Mouse (Mus musculus): Measurements from ENCODE around the gene H1fnt. TPM values are rescaled to one million over a fixed set of nuclear protein-coding genes. Genes with fewer than 3 reads are reported as not detected.

Gene H1fnt
- polyA plus RNA-seq, 2 experiments = not detected

DNA sequence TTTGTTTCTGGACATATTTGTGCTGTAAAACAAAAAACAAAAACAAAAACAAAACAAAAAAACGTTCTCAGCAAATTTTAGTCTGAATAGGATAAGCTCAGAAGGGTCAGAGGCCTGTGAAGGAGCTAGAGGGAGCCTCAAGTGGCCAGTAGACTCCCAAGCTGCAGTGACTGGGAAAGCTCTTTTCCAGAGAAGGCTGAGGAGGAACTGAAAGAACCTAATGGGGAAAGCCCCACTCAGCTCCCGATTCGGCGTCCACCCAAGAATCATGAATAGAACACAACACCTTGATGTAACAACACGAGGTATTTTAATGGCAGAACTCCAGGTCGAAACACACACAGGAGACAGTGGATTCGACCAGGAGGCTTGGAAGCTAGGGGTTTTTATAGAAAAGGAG is 683 bp upstream of the H1fnt start:
- no peak overlapping the region for H3K4me3 ChIP-seq (ENCODE audit: insufficient read depth in 1 of 2, low read depth in 2 of 2, low read length in 2 of 2)
- WGBS (ENCODE audit: insufficient replicate concordance) = 61% methylated on average over 7 of the region's 7 CpGs
- H3K9me3 ChIP-seq (ENCODE audit: control insufficient read depth, low read length) = no peaks in the 10 kb centered on the region
- H3K36me3 ChIP-seq (replicated peaks; ENCODE audit: control insufficient read depth, insufficient read depth, low read depth) = no peaks in the 10 kb centered on the region
- H3K4me2 ChIP-seq (ENCODE audit: low read depth) = no peak overlapping the region
- ATAC-seq (ENCODE audit: insufficient read depth) = no peak
- no peak for DNase-seq (ENCODE audit: low read depth in 3 of 3, low spot score in 3 of 3)
- H3K4me1 ChIP-seq (replicated peaks; ENCODE audit: control insufficient read depth in 2 of 2, insufficient read depth in 2 of 2, low read length in 1 of 2) = no peaks in the 10 kb centered on the region
- H3K27me3 ChIP-seq (ENCODE audit: control insufficient read depth, insufficient read depth, low read length) = no peaks in the 10 kb centered on the region
- no peak for TF ChIP-seq CTCF (IDR thresholded peaks at IDR 0.05; ENCODE audit: low read depth)
- no peak for TF ChIP-seq EP300 (IDR thresholded peaks at IDR 0.05; ENCODE audit: low read depth)
- H3K27ac ChIP-seq = no peak overlapping the region
- H3K9ac ChIP-seq (replicated peaks) = no peak overlapping the region

DNA sequence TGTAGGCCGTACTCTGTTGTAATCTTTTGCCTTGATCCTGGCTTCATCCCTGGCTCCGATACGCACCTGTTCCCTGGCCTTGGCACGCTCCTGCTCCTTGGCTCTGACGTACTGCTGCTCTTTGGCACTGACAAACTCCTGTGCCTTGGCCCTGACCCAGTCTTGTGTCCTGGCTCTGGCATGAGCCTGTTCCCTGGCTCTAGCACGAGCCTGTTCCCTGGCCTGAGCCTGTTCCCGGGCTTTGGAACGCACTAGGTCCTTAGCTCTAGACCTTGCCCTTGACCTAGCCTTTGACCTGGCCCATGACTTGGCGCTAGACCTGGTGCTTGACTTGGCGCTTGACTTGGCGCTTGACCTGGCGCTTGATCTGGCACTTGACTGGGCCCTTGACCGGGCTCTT is 822 bp downstream of the H1fnt start:
- 80% methylated on average over 13 of the region's 13 CpGs for WGBS (ENCODE audit: insufficient replicate concordance)
- DNase-seq (ENCODE audit: low read depth in 3 of 3, low spot score in 3 of 3) = no peak
- no peak for TF ChIP-seq EP300 (IDR thresholded peaks at IDR 0.05; ENCODE audit: low read depth)
- no peak for TF ChIP-seq CTCF (IDR thresholded peaks at IDR 0.05; ENCODE audit: low read depth)
- Histone ChIP-seq H3K27me3 (ENCODE audit: control insufficient read depth, insufficient read depth, low read length) (no peaks in the 10 kb centered on the region), H3K4me2 (ENCODE audit: low read depth) (no peak overlapping the region), H3K36me3 (replicated peaks; ENCODE audit: control insufficient read depth, insufficient read depth, low read depth) (no peaks in the 10 kb centered on the region), H3K4me3 (ENCODE audit: insufficient read depth in 1 of 2, low read depth in 2 of 2, low read length in 2 of 2) (no peak overlapping the region), H3K9ac (replicated peaks) (no peak overlapping the region), H3K4me1 (replicated peaks; ENCODE audit: control insufficient read depth in 2 of 2, insufficient read depth in 2 of 2, low read length in 1 of 2) (no peaks in the 10 kb centered on the region), H3K9me3 (ENCODE audit: control insufficient read depth, low read length) (no peaks in the 10 kb centered on the region), H3K27ac (no peak overlapping the region)
- no peak for ATAC-seq (ENCODE audit: insufficient read depth)

DNA sequence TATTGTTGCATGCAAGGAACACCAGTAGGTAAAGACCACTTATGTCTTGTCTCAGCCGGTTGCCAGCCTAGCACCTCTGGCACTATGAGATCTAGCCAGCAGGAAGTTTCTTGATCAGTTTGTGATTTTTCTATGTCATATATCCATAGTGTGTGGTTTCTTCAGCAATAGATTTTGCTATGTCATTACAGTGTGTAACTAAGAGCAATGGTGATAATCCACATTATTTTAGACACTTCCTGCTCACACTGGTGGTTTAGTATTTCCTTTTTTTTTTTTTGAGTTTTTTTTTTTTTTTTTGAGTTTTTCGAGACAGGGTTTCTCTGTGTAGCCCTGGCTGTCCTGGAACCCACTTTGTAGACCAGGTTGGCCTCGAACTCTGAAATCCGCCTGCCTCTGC is 21.7 kb downstream of the H1fnt start:
- Histone ChIP-seq H3K9ac (replicated peaks) (no peak overlapping the region), H3K4me1 (replicated peaks; ENCODE audit: control insufficient read depth in 2 of 2, insufficient read depth in 2 of 2, low read length in 1 of 2) (no peaks in the 10 kb centered on the region), H3K4me2 (ENCODE audit: low read depth) (no peak overlapping the region), H3K9me3 (ENCODE audit: control insufficient read depth, low read length) (no peaks in the 10 kb centered on the region), H3K36me3 (replicated peaks; ENCODE audit: control insufficient read depth, insufficient read depth, low read depth) (no peaks in the 10 kb centered on the region), H3K27ac (no peak overlapping the region), H3K27me3 (ENCODE audit: control insufficient read depth, insufficient read depth, low read length) (no peaks in the 10 kb centered on the region), H3K4me3 (ENCODE audit: insufficient read depth in 1 of 2, low read depth in 2 of 2, low read length in 2 of 2) (no peak overlapping the region)
- TF ChIP-seq EP300 (IDR thresholded peaks at IDR 0.05; ENCODE audit: low read depth) (no peak), CTCF (IDR thresholded peaks at IDR 0.05; ENCODE audit: low read depth) (no peak)
- 49% methylated on average over 4 of the region's 4 CpGs for WGBS (ENCODE audit: insufficient replicate concordance)
- DNase-seq (ENCODE audit: low read depth in 3 of 3, low spot score in 3 of 3) (no peak), ATAC-seq (ENCODE audit: insufficient read depth) (no peak)

DNA sequence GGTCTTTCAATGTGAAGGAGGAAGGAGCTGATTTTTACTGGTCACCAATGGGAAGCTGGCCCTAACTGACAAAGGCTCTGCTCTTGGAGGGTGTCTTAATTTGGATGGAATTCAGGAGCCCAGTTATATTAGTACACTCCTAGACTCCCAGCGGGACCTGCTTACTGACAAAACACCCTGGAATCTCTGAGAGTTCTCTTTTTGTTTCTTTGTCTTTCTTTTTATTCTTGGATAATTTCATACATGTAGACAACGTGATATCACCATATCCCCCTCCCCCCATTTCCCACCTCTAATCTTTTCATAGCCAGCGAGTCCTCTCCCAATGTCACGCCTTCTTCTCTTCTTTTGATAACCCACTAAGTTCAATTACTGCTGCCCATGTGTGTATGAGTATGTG is 22.7 kb downstream of the H1fnt start, which contains the start of gene Olfr286:
Olfr286 (minus strand) TSS at position 101 of the 400 bp plus-strand sequence.
- TF ChIP-seq CTCF (IDR thresholded peaks at IDR 0.05; ENCODE audit: low read depth) (no peak), EP300 (IDR thresholded peaks at IDR 0.05; ENCODE audit: low read depth) (no peak)
- no peak within 1 kb of the TSS for H3K4me2 ChIP-seq (ENCODE audit: low read depth)
- no peak within 1 kb of the TSS for H3K4me3 ChIP-seq (ENCODE audit: insufficient read depth in 1 of 2, low read depth in 2 of 2, low read length in 2 of 2)
- H3K9ac ChIP-seq (replicated peaks) = no peak within 1 kb of the TSS
- no peaks in the 10 kb centered on the region for H3K36me3 ChIP-seq (replicated peaks; ENCODE audit: control insufficient read depth, insufficient read depth, low read depth)
- no peaks in the 10 kb centered on the region for H3K9me3 ChIP-seq (ENCODE audit: control insufficient read depth, low read length)
- WGBS (ENCODE audit: insufficient replicate concordance) = 46% methylated on average over 4 of the region's 4 CpGs
- ATAC-seq (ENCODE audit: insufficient read depth) = no peak
- no peaks in the 10 kb centered on the region for H3K4me1 ChIP-seq (replicated peaks; ENCODE audit: control insufficient read depth in 2 of 2, insufficient read depth in 2 of 2, low read length in 1 of 2)
- H3K27me3 ChIP-seq (ENCODE audit: control insufficient read depth, insufficient read depth, low read length) = no peaks in the 10 kb centered on the region
- no peak within 1 kb of the TSS for H3K27ac ChIP-seq
- no peak for DNase-seq (ENCODE audit: low read depth in 3 of 3, low spot score in 3 of 3)

DNA sequence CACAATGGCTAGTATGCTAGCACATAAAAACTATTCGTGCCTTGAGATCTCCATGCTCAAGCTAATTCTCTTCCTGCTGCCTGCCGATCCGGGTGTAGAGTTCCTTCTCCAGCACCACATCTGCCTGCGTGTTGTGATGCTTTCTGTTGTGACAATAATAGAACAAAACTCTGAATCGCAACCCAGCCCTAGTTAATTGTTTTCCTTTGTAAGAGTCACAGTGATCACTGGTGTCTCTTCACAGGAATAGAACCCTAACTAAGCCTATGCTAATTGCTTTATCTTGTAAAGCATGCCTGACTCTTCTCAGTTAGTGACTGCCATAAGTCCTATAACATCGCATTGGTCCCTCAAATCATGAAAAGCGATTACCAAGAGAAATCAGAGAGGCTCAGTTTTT is 31.0 kb downstream of the H1fnt start:
- H3K4me3 ChIP-seq (ENCODE audit: insufficient read depth in 1 of 2, low read depth in 2 of 2, low read length in 2 of 2) = no peak overlapping the region
- WGBS (ENCODE audit: insufficient replicate concordance) = 59% methylated on average over 7 of the region's 7 CpGs
- H3K27me3 ChIP-seq (ENCODE audit: control insufficient read depth, insufficient read depth, low read length) = no peaks in the 10 kb centered on the region
- no peak overlapping the region for H3K4me2 ChIP-seq (ENCODE audit: low read depth)
- no peaks in the 10 kb centered on the region for H3K4me1 ChIP-seq (replicated peaks; ENCODE audit: control insufficient read depth in 2 of 2, insufficient read depth in 2 of 2, low read length in 1 of 2)
- DNase-seq (ENCODE audit: low read depth in 3 of 3, low spot score in 3 of 3) = no peak
- TF ChIP-seq CTCF (IDR thresholded peaks at IDR 0.05; ENCODE audit: low read depth) = no peak
- no peak for TF ChIP-seq EP300 (IDR thresholded peaks at IDR 0.05; ENCODE audit: low read depth)
- no peaks in the 10 kb centered on the region for H3K36me3 ChIP-seq (replicated peaks; ENCODE audit: control insufficient read depth, insufficient read depth, low read depth)
- no peak for ATAC-seq (ENCODE audit: insufficient read depth)
- H3K9me3 ChIP-seq (ENCODE audit: control insufficient read depth, low read length) = no peaks in the 10 kb centered on the region
- no peak overlapping the region for H3K27ac ChIP-seq
- no peak overlapping the region for H3K9ac ChIP-seq (replicated peaks)

All from liver, embryonic 14.5 days (tissue).